Mouse (Mus musculus) heart, postnatal 0 days (tissue): ENCODE data around the gene Mybpc1.

Experiments
- CTCF ChIP-seq: IDR thresholded peaks from 2 replicates; pipeline ENCODE4 v1.5.1; 2016; ENCODE audit warnings: antibody characterized with exemption, control low read depth, low read depth
- EP300 ChIP-seq: IDR thresholded peaks from 2 replicates; pipeline ENCODE4 v1.6.1; 2016; ENCODE audit warnings: antibody characterized with exemption, low read depth

DNA sequence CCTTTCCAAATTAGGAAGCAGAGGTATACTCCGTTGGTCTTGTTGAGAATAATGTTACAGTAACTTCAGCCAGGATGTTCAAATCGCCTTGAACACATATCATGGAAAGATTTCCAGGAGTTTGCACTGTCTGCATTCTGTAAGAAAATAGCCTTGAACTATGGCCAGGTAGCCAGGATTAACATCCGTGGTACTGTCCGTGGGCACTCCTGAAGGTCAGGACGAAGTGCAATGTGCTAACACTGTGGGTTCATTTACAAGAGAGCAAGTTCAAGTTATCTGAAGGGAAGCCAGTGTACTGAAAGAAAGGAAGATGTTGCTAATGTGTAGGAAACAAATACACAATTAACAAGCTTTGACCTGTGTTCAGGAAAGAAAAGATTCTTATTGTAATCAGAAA, 24.2 kb downstream of the Mybpc1 start:
- TF ChIP-seq CTCF (no peak), EP300 (no peak)
